Mouse (Mus musculus) left cerebral cortex, adult 8-10 months (tissue): ENCODE data around the gene Acp2. TPM values are rescaled to one million over a fixed set of nuclear protein-coding genes. Genes with fewer than 3 reads are reported as not detected.

ENCODE experiments used
- DNase-seq, 2 experiments: peaks; one replicate each; pipeline ENCODE4 v3.0.0; 2022; ENCODE audit warnings: low spot score in 2 of 2
- total RNA-seq, 4 experiments: library from RNA; stranded (reverse); gene quantifications; 2 replicates each; pipeline ENCODE4 v1.2.4; 2022

Acp2 gene
- 10 to 100 TPM; 47.5 to 53.2 (median 50.1) TPM for total RNA-seq

GRCm38 (mm10) chr2:91202222-91202971 lies at the start of gene Acp2, which contains the start of gene Nr1h3:
Acp2 (plus strand) TSS chr2:91202885.
Nr1h3 (minus strand) TSS chr2:91202834.
- peak; percentile 90 to 96 for DNase-seq

GRCm38 (mm10) chr2:91152885-91153377 lies 49.8 kb upstream of the Acp2 start:
- no peak for DNase-seq

- no peak for DNase-seq
Measured at GRCm38 (mm10) chr2:91154091-91154490, 48.6 kb upstream of the Acp2 start.

- DNase-seq = no peak
Measured at GRCm38 (mm10) chr2:91157002-91157752, 45.5 kb upstream of the Acp2 start.

- DNase-seq = no peak
Measured at GRCm38 (mm10) chr2:91160591-91160990, 42.1 kb upstream of the Acp2 start.

GRCm38 (mm10) chr2:91162952-91163351 lies 39.7 kb upstream of the Acp2 start:
- DNase-seq = no peak

GRCm38 (mm10) chr2:91163532-91163931 lies 39.2 kb upstream of the Acp2 start:
- DNase-seq = no peak

GRCm38 (mm10) chr2:91164991-91165390 lies 37.7 kb upstream of the Acp2 start:
- no peak for DNase-seq

GRCm38 (mm10) chr2:91167629-91168028 lies 35.1 kb upstream of the Acp2 start:
- no peak for DNase-seq

GRCm38 (mm10) chr2:91169587-91170322 lies 32.9 kb upstream of the Acp2 start:
- DNase-seq = no peak

- no peak for DNase-seq
Measured at GRCm38 (mm10) chr2:91175490-91175889, 27.2 kb upstream of the Acp2 start.

- no peak for DNase-seq
Measured at GRCm38 (mm10) chr2:91176234-91176633, 26.5 kb upstream of the Acp2 start.

- DNase-seq = no peak
Measured at GRCm38 (mm10) chr2:91179825-91180224, 22.9 kb upstream of the Acp2 start.

GRCm38 (mm10) chr2:91180706-91181105 lies 22.0 kb upstream of the Acp2 start:
- no peak for DNase-seq

GRCm38 (mm10) chr2:91182016-91182404 lies 20.7 kb upstream of the Acp2 start:
- DNase-seq = peak in 1 of 2 experiments; percentile 46

- peak; percentile 75 to 88 for DNase-seq
Measured at GRCm38 (mm10) chr2:91182405-91183147, 20.1 kb upstream of the Acp2 start.

- peak; percentile 87 to 98 for DNase-seq
Measured at GRCm38 (mm10) chr2:91183148-91183513, 19.6 kb upstream of the Acp2 start.

- no peak for DNase-seq
Measured at GRCm38 (mm10) chr2:91183711-91184405, 18.8 kb upstream of the Acp2 start, which contains the start of gene Madd. Madd (minus strand) TSS chr2:91183837.

- no peak for DNase-seq
Measured at GRCm38 (mm10) chr2:91186208-91186607, 16.5 kb upstream of the Acp2 start.

GRCm38 (mm10) chr2:91187431-91187830 lies 15.3 kb upstream of the Acp2 start:
- DNase-seq = peak in 1 of 2 experiments; percentile 69
